Mouse (Mus musculus) skeletal muscle tissue, adult 2 months (tissue): ENCODE measurements around the gene Heatr4.
A peak's percentile ranks its signal among the peaks of the same experiment; 100 is the strongest.

ENCODE experiments used
- DNase-seq: peaks from one replicate; pipeline ENCODE4 v3.0.0-alpha.2; 2012; ENCODE audit warnings: low read depth, low spot score

Heatr4 gene

DNA sequence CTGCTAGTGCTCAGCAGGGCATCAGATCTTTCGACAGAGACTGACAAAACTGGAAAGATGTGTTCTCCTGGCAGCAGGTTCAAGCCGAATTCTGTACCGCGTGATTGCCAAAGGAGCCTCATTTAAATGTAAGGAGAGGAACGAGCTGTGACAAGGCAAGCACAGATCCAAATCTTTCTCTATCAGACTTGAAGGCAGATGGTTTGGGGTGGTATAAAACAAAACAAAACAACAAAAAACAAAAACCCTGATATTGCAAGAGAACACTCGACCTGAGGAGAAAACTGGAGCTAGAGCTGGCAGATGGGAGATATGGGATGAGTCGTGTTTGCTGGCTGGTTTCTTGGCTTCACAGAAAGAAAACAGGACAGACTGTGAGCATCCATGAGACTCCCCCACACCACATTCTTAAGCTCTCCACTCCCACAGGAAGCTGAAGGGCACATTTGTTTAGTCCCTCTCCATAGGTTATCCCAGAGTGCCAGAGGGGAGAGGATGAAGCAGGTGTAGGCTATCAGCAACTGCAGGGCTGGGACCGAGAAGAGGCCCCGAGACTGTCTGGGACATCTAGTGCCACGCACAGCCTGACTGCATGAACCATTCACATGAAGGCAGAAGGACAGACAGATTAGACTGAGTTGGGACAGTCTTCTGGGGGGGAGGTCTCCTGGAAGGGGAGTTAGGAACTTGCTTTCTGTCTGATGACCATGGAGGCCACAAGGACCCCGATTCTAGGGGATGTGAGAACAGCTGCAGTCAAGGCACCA is 13.9 kb upstream of the Heatr4 start:
- DNase-seq: no peak

- no peak for DNase-seq
Observed at GRCm38 (mm10) chr12:83997221-83997620, 12.6 kb upstream of the Heatr4 start.

DNA sequence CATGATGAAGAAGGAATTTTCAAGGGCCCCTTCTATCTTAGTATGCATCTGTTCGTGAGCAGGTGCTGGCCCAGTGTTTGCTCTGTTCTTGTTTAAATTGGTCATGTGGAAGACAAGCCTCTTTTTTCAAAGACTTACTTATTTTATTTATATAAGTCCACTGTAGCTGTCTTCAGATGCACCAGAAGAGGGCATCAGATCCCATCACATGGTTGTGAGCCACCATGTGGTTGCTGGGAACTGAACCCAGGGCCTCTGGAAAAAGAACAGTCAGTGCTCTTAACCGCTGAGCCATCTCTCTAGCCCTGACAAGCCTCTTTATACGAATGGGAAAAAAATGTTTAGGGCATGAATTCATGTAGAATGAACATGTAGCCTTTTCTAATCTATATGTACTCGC is 4.7 kb upstream of the Heatr4 start:
- no peak for DNase-seq

GRCm38 (mm10) chr12:83988483-83988882 is 3.8 kb upstream of the Heatr4 start:
- no peak for DNase-seq

DNA sequence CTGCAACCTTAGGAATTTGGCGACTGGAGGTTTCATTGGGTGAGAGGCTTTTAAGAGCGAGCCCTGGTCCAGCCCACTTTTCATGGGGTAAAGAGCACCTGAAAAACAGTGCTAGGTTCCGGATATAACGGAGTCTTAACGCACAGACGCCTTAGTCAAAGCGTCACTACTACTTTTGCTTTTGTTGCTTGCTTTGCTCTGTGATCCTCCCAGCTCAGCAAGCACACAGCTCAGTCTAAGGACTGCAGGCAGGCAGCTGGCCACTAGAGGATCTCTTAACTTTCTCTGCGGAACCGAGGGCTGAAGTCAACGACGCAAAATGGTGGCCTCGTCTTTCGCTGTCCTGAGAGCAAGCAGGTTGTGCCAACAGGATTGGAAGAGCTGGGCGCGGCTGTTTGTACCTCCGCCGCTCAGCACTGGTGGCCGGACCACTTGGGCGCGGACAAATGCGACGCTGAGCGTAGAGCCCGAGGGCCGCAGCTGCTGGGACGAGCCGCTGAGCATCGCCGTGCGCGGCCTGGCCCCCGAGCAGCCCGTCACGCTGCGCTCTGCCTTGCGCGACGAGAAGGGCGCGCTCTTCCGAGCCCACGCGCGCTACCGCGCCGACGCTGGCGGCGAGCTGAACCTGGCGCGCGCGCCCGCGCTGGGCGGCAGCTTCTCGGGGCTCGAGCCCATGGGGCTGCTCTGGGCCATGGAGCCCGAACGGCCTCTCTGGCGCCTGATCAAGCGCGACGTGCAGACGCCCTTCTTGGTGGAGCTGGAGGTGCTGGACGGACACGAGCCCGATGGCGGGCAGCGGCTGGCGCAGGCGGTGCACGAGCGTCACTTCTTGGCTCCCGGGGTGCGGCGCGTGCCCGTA is 3.2 kb upstream of the Heatr4 start, which contains the start of gene Acot2:
Acot2 (plus strand) TSS at position 279 of the 859 bp plus-strand sequence.
- peak; percentile 77 for DNase-seq

DNA sequence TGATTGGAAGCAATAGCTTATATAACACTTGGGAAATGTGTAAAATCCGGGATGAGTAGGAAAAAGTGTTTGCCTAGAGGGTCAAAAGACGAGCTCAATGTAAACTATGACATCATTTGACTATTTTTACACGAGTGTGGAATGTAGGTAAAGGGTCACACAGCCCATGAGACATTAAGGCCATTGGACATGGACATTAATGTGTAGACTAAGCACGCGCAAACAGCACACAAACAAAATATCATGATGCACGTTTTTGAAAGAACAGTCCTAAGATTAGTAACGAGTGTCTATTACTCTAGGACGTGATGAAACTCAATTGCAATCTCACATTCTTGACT is 2.6 kb upstream of the Heatr4 start:
- DNase-seq: no peak

GRCm38 (mm10) chr12:83981615-83982014 is 3.0 kb downstream of the Heatr4 start:
- DNase-seq: no peak

DNA sequence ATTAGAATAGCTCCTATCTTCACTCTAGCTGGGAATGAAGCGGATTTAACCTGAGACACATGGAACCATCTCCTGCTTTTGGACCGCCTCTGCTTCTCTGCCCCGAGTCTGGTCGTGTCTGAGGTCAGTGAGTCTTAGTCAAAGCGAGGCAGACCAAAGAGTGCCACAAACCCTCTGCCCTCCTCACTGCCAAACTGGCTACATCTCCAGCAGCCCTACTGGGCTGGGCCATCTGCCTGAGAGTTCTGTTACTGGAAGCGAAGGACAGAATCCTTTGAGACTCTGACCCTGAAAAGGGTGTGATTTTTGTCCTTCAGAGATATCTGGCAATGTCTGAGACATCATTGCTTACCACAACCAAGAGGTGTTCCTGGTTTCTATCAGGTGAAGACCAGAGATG is 5.8 kb downstream of the Heatr4 start:
- no peak for DNase-seq

DNA sequence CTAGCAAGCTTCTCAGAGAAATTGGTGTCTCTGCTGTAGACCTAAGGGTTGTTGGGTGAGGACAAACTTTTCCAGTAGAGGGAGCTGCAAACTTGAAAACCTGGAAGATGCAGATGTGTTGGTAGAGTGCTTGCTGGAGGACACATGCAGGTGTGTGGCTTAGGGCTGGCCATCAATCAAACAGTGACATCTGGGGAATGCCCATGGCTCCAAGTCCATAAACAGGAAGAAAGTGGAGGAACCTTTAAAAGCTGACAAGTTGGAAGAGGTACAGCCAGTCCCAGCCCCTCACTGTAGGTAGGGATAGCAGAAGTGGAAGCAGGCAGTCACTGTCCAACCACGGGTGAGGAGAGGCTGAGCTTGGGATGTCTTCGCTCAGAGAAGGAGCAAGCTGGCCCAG is 12.5 kb downstream of the Heatr4 start:
- peak; percentile 27 for DNase-seq

- DNase-seq: no peak
Observed at GRCm38 (mm10) chr12:83965235-83965634, 19.4 kb downstream of the Heatr4 start.

- no peak for DNase-seq
Observed at GRCm38 (mm10) chr12:83958278-83958677, 26.4 kb downstream of the Heatr4 start.

- no peak for DNase-seq
Observed at GRCm38 (mm10) chr12:83951711-83952575, 32.7 kb downstream of the Heatr4 start.

DNA sequence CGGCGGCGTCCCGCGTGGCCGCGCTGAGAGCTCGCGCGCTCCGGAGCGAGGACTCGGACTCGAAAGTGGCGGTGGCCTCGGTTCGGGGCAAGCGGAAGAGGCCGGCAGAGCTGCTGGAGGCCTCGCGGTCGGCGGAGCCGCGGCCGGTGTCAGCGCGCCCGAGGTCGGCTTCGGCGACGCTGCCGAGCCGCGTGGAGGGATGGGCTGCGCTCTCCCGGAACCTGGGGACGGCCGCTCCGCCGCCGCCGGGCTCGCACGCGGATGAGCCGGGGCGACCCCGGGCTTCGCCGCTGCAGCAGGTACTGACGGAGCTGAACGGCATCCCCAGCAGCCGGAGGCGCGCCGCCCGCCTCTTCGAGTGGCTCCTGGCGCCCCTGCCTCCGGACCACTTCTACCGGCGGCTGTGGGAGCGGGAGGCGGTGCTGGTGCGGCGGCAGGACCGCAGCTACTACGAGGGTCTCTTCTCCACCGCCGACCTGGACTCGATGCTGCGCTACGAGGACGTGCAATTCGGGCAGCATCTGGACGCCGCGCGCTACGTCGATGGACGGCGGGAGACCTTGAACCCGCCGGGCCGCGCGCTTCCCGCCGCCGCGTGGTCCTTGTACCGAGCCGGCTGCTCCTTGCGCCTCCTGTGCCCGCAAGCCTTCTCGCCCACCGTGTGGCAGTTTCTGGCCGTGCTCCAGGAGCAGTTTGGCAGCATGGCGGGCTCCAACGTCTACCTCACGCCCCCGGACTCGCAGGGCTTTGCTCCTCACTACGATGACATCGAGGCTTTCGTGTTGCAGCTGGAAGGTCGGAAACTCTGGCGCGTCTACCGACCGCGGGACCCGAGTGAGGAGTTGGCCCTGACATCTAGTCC is 33.6 kb downstream of the Heatr4 start:
- no peak for DNase-seq

DNA sequence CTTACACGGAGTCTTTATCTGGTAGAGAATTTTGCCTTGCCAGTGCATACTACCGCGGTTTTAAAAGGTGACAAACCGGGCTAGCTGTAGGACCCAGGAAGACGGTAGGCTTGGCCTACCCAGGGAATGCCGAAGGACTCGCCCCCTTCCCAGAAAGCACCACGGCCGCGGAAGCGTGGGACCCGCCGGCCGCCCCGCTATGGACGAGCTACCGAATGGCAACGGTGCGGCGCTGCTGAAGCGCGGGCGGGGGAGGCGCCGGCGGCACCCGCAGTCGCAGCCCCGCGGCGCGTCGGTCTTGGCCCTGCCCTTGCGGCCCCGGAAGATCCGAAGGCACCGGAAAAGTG is 34.2 kb downstream of the Heatr4 start, which contains the start of gene Riox1:
Riox1 (plus strand) TSS at position 116 of the 347 bp plus-strand sequence.
- DNase-seq: peak; percentile 74

DNA sequence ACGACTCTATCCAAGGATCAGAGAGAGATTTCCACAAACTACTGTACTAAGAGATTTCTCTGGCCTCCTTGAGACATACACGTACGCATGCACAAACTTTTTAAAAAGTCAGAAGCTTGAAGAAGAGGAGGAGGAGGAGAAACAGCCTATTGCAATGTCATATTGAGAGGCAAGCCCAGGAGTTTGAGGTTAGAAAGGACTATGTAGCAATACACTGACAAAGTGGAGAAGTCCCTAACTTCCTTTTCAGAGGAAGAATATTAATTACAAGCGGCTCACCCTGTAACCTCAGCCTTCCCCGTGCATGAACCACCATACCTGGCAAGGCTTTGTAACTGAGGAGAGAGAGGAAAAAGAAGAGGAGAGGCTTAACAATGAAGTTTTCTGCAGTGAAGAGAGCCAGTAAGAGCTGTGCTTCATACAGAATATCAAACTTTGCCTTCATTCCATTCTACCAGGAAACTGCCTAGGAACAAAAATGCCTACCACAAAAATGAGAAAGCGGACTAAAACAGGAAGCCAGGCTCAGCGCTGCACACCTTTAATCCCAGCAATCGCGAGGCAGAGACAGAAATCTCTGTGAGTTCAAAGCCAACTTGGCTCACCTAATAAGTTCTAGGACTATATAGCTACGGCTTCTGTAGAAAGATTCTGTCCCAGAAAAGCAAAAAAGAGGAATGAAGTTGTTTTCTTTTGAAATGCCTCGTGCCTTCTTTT is 34.7 kb downstream of the Heatr4 start:
- no peak for DNase-seq

- no peak for DNase-seq
Observed at GRCm38 (mm10) chr12:83949043-83949442, 35.6 kb downstream of the Heatr4 start.

GRCm38 (mm10) chr12:83947260-83947811 is 37.3 kb downstream of the Heatr4 start:
- no peak for DNase-seq

DNA sequence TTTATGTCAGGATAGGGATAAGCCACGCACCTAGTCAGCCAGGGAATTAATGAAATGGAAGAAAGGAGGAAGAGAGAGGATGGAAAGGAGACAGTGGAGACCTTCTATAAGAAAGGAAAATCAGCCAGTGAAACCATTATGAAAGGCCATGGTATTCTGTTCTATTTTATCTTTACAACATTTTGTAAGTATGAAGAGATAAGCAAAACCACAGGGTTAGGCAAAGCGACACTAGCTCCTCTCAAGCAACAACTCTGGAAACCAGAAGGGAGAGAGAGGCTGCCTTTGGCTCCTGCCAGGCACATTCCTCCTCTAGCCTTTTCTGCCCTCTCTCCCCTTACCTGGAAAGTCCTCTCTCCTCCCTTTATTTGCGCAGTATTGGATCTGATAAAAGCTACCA is 42.7 kb downstream of the Heatr4 start:
- DNase-seq: no peak

DNA sequence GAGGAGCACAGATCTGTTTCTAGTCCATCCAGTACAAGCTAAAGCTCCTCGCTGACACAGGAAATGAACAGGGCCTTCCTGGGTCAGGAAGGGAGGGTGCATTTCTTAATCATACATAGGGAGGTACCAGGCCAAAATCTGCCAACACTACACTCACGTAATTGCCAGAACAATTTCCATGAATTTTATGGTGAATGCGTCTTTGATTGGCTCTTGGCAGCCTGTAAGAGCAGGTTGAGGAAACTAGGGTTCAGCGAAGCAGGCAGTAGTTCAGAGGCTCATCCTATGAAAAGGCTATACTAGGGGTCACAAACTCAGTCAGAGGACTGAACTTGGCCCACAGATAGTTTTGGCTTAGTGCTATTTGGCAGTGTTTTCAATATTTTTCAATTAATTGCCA is 44.6 kb downstream of the Heatr4 start:
- DNase-seq: no peak

DNA sequence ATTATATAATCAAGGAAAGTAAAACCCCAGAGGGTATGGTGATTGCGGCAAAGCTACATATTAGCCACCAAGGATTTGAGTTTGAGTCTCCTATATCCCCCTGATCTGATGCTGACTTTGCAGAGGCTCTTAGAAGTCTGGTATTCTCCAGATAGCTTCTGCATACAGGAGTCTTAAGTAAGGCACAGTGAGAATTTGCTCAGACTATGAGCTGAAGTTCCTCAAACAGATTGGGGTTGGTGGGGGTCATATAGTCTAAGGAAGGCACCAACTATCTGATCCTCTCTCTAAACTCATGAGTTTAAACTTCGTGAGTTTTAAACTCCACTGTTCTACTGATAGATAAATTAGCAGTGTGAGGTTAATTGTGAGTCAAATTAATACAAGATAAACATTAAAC is 45.3 kb downstream of the Heatr4 start:
- no peak for DNase-seq
